22 mouse cellular contexts compared by ENCODE assay signal in genomic region chr2:118079131-118079530, GRCm38 (mm10). TPM values are rescaled to one million over a fixed set of nuclear protein-coding genes. Genes with fewer than 3 reads are reported as not detected.
A peak's percentile ranks its signal among the peaks of the same experiment; 100 is the strongest.
DNase-seq lines count a peak whose midpoint lies in the region; TF ChIP-seq lines count a peak whose summit lies in the region.
"Had no signal": no experiment of that assay in that cellular context is flagged by ENCODE, and none has a peak within 500 bp of the region (broad histone marks: within the 10 kb centered on the region; RNA-seq: fewer than 3 reads in every experiment).

No protein-coding gene starts in this region.

- no peak overlapping the region for H3K4me3 ChIP-seq in layer of hippocampus, adult 2 months
- H3K4me3 ChIP-seq: embryonic facial prominence, embryonic 15.5 days; forebrain, embryonic 15.5 days; heart, embryonic 12.5 days; hindbrain, embryonic 12.5 days; limb, embryonic 15.5 days; lung, embryonic 15.5 days; midbrain, embryonic 10.5 days; neural tube, embryonic 15.5 days had no signal

- no peak overlapping the region for H3K27ac ChIP-seq in layer of hippocampus, adult 2 months
- H3K27ac ChIP-seq: embryonic facial prominence, embryonic 15.5 days; forebrain, embryonic 15.5 days; hindbrain, embryonic 12.5 days; limb, embryonic 15.5 days; liver, embryonic 14.5 days; lung, embryonic 15.5 days; macrophage; midbrain, embryonic 10.5 days; neural tube, embryonic 15.5 days had no signal

- TF ChIP-seq CTCF in layer of hippocampus, adult 2 months (conservative IDR thresholded peaks at IDR 0.05), result no peak

- DNase-seq in heart, postnatal 10 days, result peak; percentile 20 to 31
- no peak for DNase-seq in heart, adult 9 months (ENCODE audit: low spot score in 2 of 2)
- DNase-seq in 3T3-L1 (ENCODE audit: low read depth, low spot score), result peak; percentile 94
- peak; percentile 10 for DNase-seq in adrenal gland, adult 8-10 months
- DNase-seq in gastrocnemius, postnatal 14 days, result peak; percentile 41
- DNase-seq in layer of hippocampus, adult 2 months (ENCODE audit: low spot score in 2 of 2), result no peak
- no peak for DNase-seq in natural killer cell, adult 2 months (ENCODE audit: low spot score in 2 of 2)
- DNase-seq: cerebellum, adult 9-10 months; kidney, adult 18-20 months; kidney, postnatal 10 days; left cerebral cortex, postnatal 4 days had no signal

- intact Hi-C loops in heart, postnatal 10 days (cut with DNase I), result no loop called here
- intact Hi-C loops in gastrocnemius, postnatal 14 days (cut with DNase I; ENCODE audit: low total_unique reads), result no loop called here

RNA-seq across cellular contexts. Expression of gene Thbs1, which starts 32.5 kb away (rescaled TPM):
- 10 to 100 TPM; 35.1 to 37.0 TPM for total RNA-seq in heart, postnatal 10 days (2021)
- total RNA-seq in adrenal gland, adult 8-10 months (2022), result 10 to 100 TPM; 13.4 to 41.0 (median 19.9) TPM
- 10 to 100 TPM; 21.7 to 23.0 TPM for total RNA-seq in gastrocnemius, postnatal 14 days (2021)
- total RNA-seq in layer of hippocampus, adult 2 months (2021), result 1 to 10 TPM; 2.0 to 2.8 TPM
- total RNA-seq: MEL had no signal

Comparison
In these comparisons a context has a peak if more than half of its experiments do, and no peak if none do; other contexts are left out.
1. DNase-seq: peak in heart, postnatal 10 days (2 of 2), 3T3-L1 (single experiment), adrenal gland, adult 8-10 months (single experiment) and gastrocnemius, postnatal 14 days (single experiment); none in heart, adult 9 months (0 of 2), layer of hippocampus, adult 2 months (0 of 2) and natural killer cell, adult 2 months (0 of 2).